Mouse (Mus musculus): ENCODE data around the gene Pigs. TPM values are rescaled to one million over a fixed set of nuclear protein-coding genes. Genes with fewer than 3 reads are reported as not detected.

Gene Pigs
- polyA plus RNA-seq, 1 experiment from 2014 or later: 68.2 TPM

GRCm38 (mm10) chr11:78354905-78355304 is 26.7 kb downstream of the Pigs start:
- no peak overlapping the region for H3K9ac ChIP-seq (ENCODE audit: low read depth, low read length)
- no peaks in the 10 kb centered on the region for H3K4me1 ChIP-seq (replicated peaks; ENCODE audit: control insufficient read depth, insufficient read depth, low read length)
- H3K27me3 ChIP-seq (replicated peaks; ENCODE audit: control insufficient read depth, insufficient read depth, low read length): no peaks in the 10 kb centered on the region
- H3K4me2 ChIP-seq: no peak overlapping the region
- WGBS: 57% methylated on average over 6 of the region's 6 CpGs
- no peaks in the 10 kb centered on the region for H3K9me3 ChIP-seq (ENCODE audit: control insufficient read depth, low read length)
- ATAC-seq (replicated peaks; ENCODE audit: low FRiP score): no peak
- H3K4me3 ChIP-seq (ENCODE audit: low read depth, low read length): no peak overlapping the region
- no peak for DNase-seq (ENCODE audit: low spot score)
- no peak overlapping the region for H3K27ac ChIP-seq (ENCODE audit: low read depth, low read length)
- no peaks in the 10 kb centered on the region for H3K36me3 ChIP-seq (ENCODE audit: control insufficient read depth, insufficient read depth, low read length)

- peak; percentile 69 for DNase-seq (ENCODE audit: low spot score)
- 29% methylated on average over 4 of the region's 4 CpGs for WGBS
- Histone ChIP-seq H3K9ac (ENCODE audit: low read depth, low read length) (no peak overlapping the region), H3K27ac (ENCODE audit: low read depth, low read length) (no peak overlapping the region), H3K4me3 (ENCODE audit: low read depth, low read length) (no peak overlapping the region), H3K9me3 (ENCODE audit: control insufficient read depth, low read length) (no peaks in the 10 kb centered on the region), H3K36me3 (ENCODE audit: control insufficient read depth, insufficient read depth, low read length) (no peaks in the 10 kb centered on the region), H3K27me3 (replicated peaks; ENCODE audit: control insufficient read depth, insufficient read depth, low read length) (no peaks in the 10 kb centered on the region), H3K4me1 (replicated peaks; ENCODE audit: control insufficient read depth, insufficient read depth, low read length) (no peaks in the 10 kb centered on the region), H3K4me2 (no peak overlapping the region)
- no peak for ATAC-seq (replicated peaks; ENCODE audit: low FRiP score)
These were observed 27.4 kb downstream of the Pigs start for GRCm38 (mm10) chr11:78355471-78356238.

- WGBS: 22% methylated on average over 22 of the region's 22 CpGs
- no peak overlapping the region for H3K4me3 ChIP-seq (ENCODE audit: low read depth, low read length)
- H3K4me2 ChIP-seq: no peak overlapping the region
- DNase-seq (ENCODE audit: low spot score) (peak; percentile 51), ATAC-seq (replicated peaks; ENCODE audit: low FRiP score) (no peak)
- H3K9me3 ChIP-seq (ENCODE audit: control insufficient read depth, low read length): no peaks in the 10 kb centered on the region
- H3K27ac ChIP-seq (ENCODE audit: low read depth, low read length): no peak overlapping the region
- H3K9ac ChIP-seq (ENCODE audit: low read depth, low read length): no peak overlapping the region
- no peaks in the 10 kb centered on the region for H3K4me1 ChIP-seq (replicated peaks; ENCODE audit: control insufficient read depth, insufficient read depth, low read length)
- no peaks in the 10 kb centered on the region for H3K36me3 ChIP-seq (ENCODE audit: control insufficient read depth, insufficient read depth, low read length)
- H3K27me3 ChIP-seq (replicated peaks; ENCODE audit: control insufficient read depth, insufficient read depth, low read length): no peaks in the 10 kb centered on the region
These were observed 30.3 kb downstream of the Pigs start for GRCm38 (mm10) chr11:78358330-78359007.

- H3K4me1 ChIP-seq (replicated peaks; ENCODE audit: control insufficient read depth, insufficient read depth, low read length): no peaks in the 10 kb centered on the region
- no peaks in the 10 kb centered on the region for H3K9me3 ChIP-seq (ENCODE audit: control insufficient read depth, low read length)
- H3K4me3 ChIP-seq (ENCODE audit: low read depth, low read length): peak overlapping the region; percentile 47
- H3K4me2 ChIP-seq: peak overlapping the region; percentile 64
- H3K36me3 ChIP-seq (ENCODE audit: control insufficient read depth, insufficient read depth, low read length): no peaks in the 10 kb centered on the region
- H3K9ac ChIP-seq (ENCODE audit: low read depth, low read length): no peak overlapping the region
- no peak overlapping the region for H3K27ac ChIP-seq (ENCODE audit: low read depth, low read length)
- 8% methylated on average over 13 of the region's 13 CpGs for WGBS
- H3K27me3 ChIP-seq (replicated peaks; ENCODE audit: control insufficient read depth, insufficient read depth, low read length): no peaks in the 10 kb centered on the region
- ATAC-seq (replicated peaks; ENCODE audit: low FRiP score) (peak; percentile 82), DNase-seq (ENCODE audit: low spot score) (peak; percentile 70)
These were observed 32.0 kb downstream of the Pigs start for GRCm38 (mm10) chr11:78360125-78360788.

- Histone ChIP-seq H3K4me2 (peak overlapping the region; percentile 64), H3K4me3 (ENCODE audit: low read depth, low read length) (0 out of 2 replicates have a peak overlapping the region, but pooled peaks have one; percentile 47)
- no peak for DNase-seq (ENCODE audit: low spot score)
These were observed 32.5 kb downstream of the Pigs start for GRCm38 (mm10) chr11:78360789-78361131.

GRCm38 (mm10) chr11:78363309-78364007 is 35.2 kb downstream of the Pigs start:
- Histone ChIP-seq H3K36me3 (ENCODE audit: control insufficient read depth, insufficient read depth, low read length) (no peaks in the 10 kb centered on the region), H3K9me3 (ENCODE audit: control insufficient read depth, low read length) (no peaks in the 10 kb centered on the region), H3K9ac (ENCODE audit: low read depth, low read length) (no peak overlapping the region), H3K27ac (ENCODE audit: low read depth, low read length) (no peak overlapping the region), H3K4me3 (ENCODE audit: low read depth, low read length) (no peak overlapping the region), H3K4me2 (no peak overlapping the region), H3K27me3 (replicated peaks; ENCODE audit: control insufficient read depth, insufficient read depth, low read length) (no peaks in the 10 kb centered on the region), H3K4me1 (replicated peaks; ENCODE audit: control insufficient read depth, insufficient read depth, low read length) (no peaks in the 10 kb centered on the region)
- no peak for DNase-seq (ENCODE audit: low spot score)
- no peak for ATAC-seq (replicated peaks; ENCODE audit: low FRiP score)
- 72% methylated on average over 13 of the region's 13 CpGs for WGBS

More at GRCm38 (mm10) chr11:78360789-78361131, 32.5 kb downstream of the Pigs start:
- ATAC-seq (replicated peaks; ENCODE audit: low FRiP score): peak; percentile 13; the same call in 1 of the 2 replicates
- 57% methylated on average over 2 of the region's 2 CpGs for WGBS
- Histone ChIP-seq H3K27me3 (replicated peaks; ENCODE audit: control insufficient read depth, insufficient read depth, low read length) (no peaks in the 10 kb centered on the region), H3K36me3 (ENCODE audit: control insufficient read depth, insufficient read depth, low read length) (no peaks in the 10 kb centered on the region), H3K27ac (ENCODE audit: low read depth, low read length) (no peak overlapping the region), H3K9me3 (ENCODE audit: control insufficient read depth, low read length) (no peaks in the 10 kb centered on the region), H3K4me1 (replicated peaks; ENCODE audit: control insufficient read depth, insufficient read depth, low read length) (no peaks in the 10 kb centered on the region), H3K9ac (ENCODE audit: low read depth, low read length) (no peak overlapping the region)

GRCm38 (mm10) chr11:78364103-78364502 is 35.9 kb downstream of the Pigs start:
- H3K9ac ChIP-seq (ENCODE audit: low read depth, low read length): no peak overlapping the region

GRCm38 (mm10) chr11:78367456-78368225 is 39.4 kb downstream of the Pigs start:
- H3K9me3 ChIP-seq (ENCODE audit: control insufficient read depth, low read length): no peaks in the 10 kb centered on the region
- H3K4me2 ChIP-seq: no peak overlapping the region
- no peak overlapping the region for H3K27ac ChIP-seq (ENCODE audit: low read depth, low read length)
- DNase-seq (ENCODE audit: low spot score) (no peak), ATAC-seq (replicated peaks; ENCODE audit: low FRiP score) (no peak)
- H3K27me3 ChIP-seq (replicated peaks; ENCODE audit: control insufficient read depth, insufficient read depth, low read length): no peaks in the 10 kb centered on the region
- peaks cover 2% of the 10 kb centered on the region; the same call in 1 of the 2 replicates for H3K4me1 ChIP-seq (replicated peaks; ENCODE audit: control insufficient read depth, insufficient read depth, low read length)
- no peak overlapping the region for H3K4me3 ChIP-seq (ENCODE audit: low read depth, low read length)
- no peaks in the 10 kb centered on the region for H3K36me3 ChIP-seq (ENCODE audit: control insufficient read depth, insufficient read depth, low read length)
- 81% methylated on average over 15 of the region's 15 CpGs for WGBS
- no peak overlapping the region for H3K9ac ChIP-seq (ENCODE audit: low read depth, low read length)

More at GRCm38 (mm10) chr11:78364103-78364502, 35.9 kb downstream of the Pigs start:
- no peak overlapping the region for H3K4me2 ChIP-seq
- DNase-seq (ENCODE audit: low spot score): no peak
- no peaks in the 10 kb centered on the region for H3K27me3 ChIP-seq (replicated peaks; ENCODE audit: control insufficient read depth, insufficient read depth, low read length)
- no peaks in the 10 kb centered on the region for H3K4me1 ChIP-seq (replicated peaks; ENCODE audit: control insufficient read depth, insufficient read depth, low read length)
- H3K4me3 ChIP-seq (ENCODE audit: low read depth, low read length): no peak overlapping the region
- H3K27ac ChIP-seq (ENCODE audit: low read depth, low read length): no peak overlapping the region
- no peak for ATAC-seq (replicated peaks; ENCODE audit: low FRiP score)
- no peaks in the 10 kb centered on the region for H3K9me3 ChIP-seq (ENCODE audit: control insufficient read depth, low read length)
- H3K36me3 ChIP-seq (ENCODE audit: control insufficient read depth, insufficient read depth, low read length): no peaks in the 10 kb centered on the region
- 55% methylated on average over 8 of the region's 8 CpGs for WGBS
